Mouse (Mus musculus): ENCODE measurements around the gene Dhrs9. TPM values are rescaled to one million over a fixed set of nuclear protein-coding genes. Genes with fewer than 3 reads are reported as not detected.

Dhrs9 gene
- total RNA-seq, 2 experiments from 2014 or later: 0.09 TPM; not detected in 1

GRCm38 (mm10) chr2:69414539-69414938 is 34.3 kb downstream of the Dhrs9 start:
- intact Hi-C loops (cut with DNase I): no loop called here
- DNase-seq (ENCODE audit: low spot score in 2 of 2): no peak

DNA sequence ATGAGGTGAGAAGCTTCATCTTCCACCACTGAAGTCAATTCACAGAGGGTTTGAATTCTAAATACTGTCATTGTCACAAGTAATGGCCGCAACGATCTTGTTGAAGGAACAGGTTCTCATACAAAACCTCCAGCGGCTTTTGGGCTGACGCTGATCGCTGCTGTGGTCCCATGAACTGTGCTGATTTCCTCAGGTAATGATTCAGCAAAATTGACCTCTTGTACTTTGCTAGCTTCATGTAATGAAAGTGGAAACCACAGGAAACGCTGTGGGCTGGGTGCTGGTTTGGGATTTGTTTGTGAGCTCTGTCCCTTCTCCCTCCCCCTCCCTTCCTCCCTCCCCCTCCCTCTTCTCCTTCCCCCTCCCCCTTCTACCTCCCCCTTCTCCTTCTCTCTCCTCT is 34.8 kb downstream of the Dhrs9 start:
- intact Hi-C loops (cut with DNase I): no loop called here

DNA sequence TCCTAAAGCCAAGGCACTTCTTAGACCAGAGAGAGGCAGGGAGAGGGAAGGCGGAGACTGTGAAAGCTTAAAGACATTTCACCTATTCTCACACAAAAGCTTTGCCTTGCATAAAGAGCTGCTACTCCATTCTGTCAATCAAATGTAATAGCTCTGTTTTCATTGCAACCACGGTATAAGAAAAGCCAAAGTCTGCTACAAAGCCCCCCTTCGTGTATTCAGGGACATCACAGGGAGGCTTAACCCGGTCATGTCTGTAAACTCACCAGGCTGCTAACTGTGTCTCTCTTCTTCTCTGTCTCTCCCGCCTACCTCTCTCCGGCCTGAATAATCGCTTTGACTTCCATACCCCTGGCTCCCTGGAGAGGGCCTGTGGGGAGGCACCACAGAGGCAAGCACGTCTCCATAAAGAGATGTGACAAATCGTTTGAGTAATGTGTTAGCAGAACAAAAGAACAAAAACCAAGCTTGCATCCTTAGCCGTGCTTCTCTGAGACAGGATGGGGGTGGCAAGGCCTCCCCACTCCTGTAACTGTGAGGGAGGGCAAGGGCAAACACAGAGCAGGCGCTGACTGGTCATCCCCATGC is 38.1 kb downstream of the Dhrs9 start:
- no peak for DNase-seq (ENCODE audit: low spot score in 2 of 2)
- intact Hi-C loops (cut with DNase I): no loop called here

More for the DNA sequence above, 34.8 kb downstream of the Dhrs9 start:
- no peak for DNase-seq (ENCODE audit: low spot score in 2 of 2)

DNA sequence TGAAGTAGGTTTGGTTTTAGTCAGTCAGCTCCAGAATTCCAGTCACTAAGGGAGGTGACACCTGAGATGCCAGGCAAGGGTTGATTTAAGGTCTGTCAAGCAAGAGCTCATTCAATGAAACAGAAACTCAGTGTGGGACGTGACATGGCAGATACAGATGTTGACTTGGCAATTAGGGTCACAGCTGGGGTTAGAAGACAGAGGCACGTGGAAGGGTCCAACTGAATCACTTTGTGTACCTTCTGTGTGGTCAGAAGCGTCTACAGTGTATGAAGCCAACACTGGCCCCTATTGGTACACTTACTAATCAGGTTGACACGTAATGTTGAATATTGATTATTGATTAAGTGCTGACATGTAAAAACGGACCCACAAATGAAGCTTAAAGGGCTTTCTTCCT is 44.6 kb downstream of the Dhrs9 start:
- no peak for DNase-seq (ENCODE audit: low spot score in 2 of 2)
- intact Hi-C loops (cut with DNase I): loop anchor here (10.0 kb wide), 1 partner anchor 310 kb away; no protein-coding TSS in a partner anchor

DNA sequence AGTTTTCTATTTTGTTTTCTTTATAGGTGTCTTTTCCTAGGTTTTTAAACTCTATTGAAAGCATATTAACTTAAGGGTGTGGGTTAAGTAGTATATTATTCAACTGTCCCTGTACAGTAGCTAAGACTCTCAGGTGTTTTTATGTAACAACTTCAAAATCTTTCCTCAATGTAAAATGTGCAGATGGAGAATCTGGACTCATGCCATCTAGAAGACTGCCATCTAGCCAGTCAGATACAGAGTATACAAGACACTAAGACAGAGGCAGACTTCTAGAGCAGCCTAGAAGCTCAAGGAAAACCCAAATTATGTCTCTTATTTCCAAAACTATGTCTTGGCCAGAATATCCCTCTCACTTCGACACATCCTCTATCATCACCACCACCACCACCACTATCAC is 45.8 kb downstream of the Dhrs9 start:
- peak in 1 of 2 experiments; percentile 16 for DNase-seq (ENCODE audit: low spot score in 2 of 2)
- intact Hi-C loops (cut with DNase I): loop anchor here (10.0 kb wide), 1 partner anchor 311 kb away; no protein-coding TSS in a partner anchor

- intact Hi-C loops (cut with DNase I): loop anchor here (10.0 kb wide), 1 partner anchor 312 kb away; no protein-coding TSS in a partner anchor
- no peak for DNase-seq (ENCODE audit: low spot score in 2 of 2)
Measured at GRCm38 (mm10) chr2:69427141-69427540, 46.9 kb downstream of the Dhrs9 start.

- peak; percentile 76 to 78 for DNase-seq (ENCODE audit: low spot score in 2 of 2)
- intact Hi-C loops (cut with DNase I): loop anchor here (1.0 to 10.0 kb wide), 3 partner anchors 151 to 644 kb away; no protein-coding TSS in a partner anchor
Measured at GRCm38 (mm10) chr2:69428116-69428515, 47.9 kb downstream of the Dhrs9 start.

- intact Hi-C loops (cut with DNase I): no loop called here
- DNase-seq (ENCODE audit: low spot score in 2 of 2): no peak
Measured at GRCm38 (mm10) chr2:69441656-69442055, 61.4 kb downstream of the Dhrs9 start.

DNA sequence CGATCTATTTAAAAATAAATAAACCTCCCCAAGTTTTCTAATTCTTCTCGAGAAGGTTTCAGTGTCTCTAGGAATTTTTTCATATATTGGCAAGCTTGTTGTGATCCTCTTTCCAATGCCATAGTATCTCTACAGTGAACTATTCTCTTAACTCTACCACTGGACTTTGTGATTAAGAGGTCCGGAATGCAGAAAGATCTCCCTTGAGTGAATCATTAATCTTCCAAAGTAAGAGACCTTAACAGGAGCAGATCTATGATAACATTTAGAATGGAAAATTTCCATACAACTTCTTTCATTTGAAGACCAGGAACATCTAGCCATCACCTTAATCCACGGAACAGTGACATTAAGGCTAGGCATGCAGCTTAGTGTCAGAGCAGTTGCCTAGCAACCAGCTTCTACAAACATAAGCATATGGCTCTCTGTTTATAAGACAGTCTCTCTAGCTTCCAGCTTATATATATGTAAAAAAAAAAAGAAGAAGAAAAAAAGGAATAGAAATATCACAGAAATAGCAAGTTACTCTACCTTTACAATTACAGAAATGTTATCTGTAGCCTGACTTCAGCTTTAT is 65.7 kb downstream of the Dhrs9 start:
- DNase-seq (ENCODE audit: low spot score in 2 of 2): peak in 1 of 2 experiments; percentile 46
- intact Hi-C loops (cut with DNase I): no loop called here

DNA sequence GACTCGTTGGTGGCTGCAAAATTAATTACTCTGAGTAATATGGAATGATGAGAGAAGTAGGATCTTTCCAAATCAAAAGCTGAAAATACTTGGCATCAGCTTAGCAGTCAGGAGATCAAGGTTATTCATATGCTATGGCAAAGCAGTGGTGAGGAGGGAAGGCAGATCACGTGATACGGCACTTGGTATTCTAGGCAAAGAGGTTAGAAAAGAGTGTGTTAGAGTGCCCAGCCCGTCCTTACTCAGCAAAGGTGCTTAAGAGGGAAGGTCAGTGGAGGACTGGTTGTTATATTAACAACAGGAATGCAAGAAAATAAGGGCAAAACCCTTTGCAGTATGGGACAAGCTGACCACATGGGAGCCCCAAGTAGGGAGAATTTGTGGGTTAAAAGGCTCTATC is 68.3 kb downstream of the Dhrs9 start:
- intact Hi-C loops (cut with DNase I): no loop called here

DNA sequence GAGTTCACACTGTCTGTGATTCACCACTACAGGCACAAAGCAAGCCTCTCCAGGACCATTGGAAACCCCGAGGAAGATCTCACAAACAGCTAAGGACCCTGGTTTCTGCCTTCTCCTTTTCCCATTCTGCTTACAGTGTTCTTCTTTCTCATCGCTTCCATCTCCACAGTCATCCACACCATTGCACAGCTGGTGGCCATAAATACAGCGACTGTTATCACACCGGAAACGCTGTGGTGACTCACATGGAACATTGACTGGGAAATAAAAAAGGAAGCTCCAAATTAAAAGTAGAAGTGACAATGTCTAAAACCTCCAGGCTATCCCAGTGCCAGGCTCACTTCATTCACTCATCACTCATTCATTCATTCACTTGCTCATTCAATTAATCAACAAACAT is 70.9 kb downstream of the Dhrs9 start:
- peak in 1 of 2 experiments; percentile 50 for DNase-seq (ENCODE audit: low spot score in 2 of 2)
- intact Hi-C loops (cut with DNase I): no loop called here

More for the DNA sequence above, 68.3 kb downstream of the Dhrs9 start:
- no peak for DNase-seq (ENCODE audit: low spot score in 2 of 2)

Other genes with a start within 250 kb of the Dhrs9 start
- 1 to 10 TPM; 4.7 to 4.8 TPM for gene Nostrin, start 244.6 kb upstream of the Dhrs9 start, total RNA-seq (2021)
- 1 to 10 TPM in 1 of 2 experiments, under 1 TPM in 1; 0.89 to 1.0 TPM for gene Spc25, start 174.3 kb upstream of the Dhrs9 start, total RNA-seq (2021)
- gene G6pc2, start 169.4 kb upstream of the Dhrs9 start, total RNA-seq (2021): not detected
- gene Abcb11, start 37.8 kb upstream of the Dhrs9 start, total RNA-seq (2021): not detected
- under 1 TPM; 0.14 to 0.44 TPM for gene Lrp2, start 205.6 kb downstream of the Dhrs9 start, total RNA-seq (2021)